Mouse (Mus musculus) liver, embryonic 11.5 days (tissue): Measurements from ENCODE around the gene Ksr1. TPM values are rescaled to one million over a fixed set of nuclear protein-coding genes. Genes with fewer than 3 reads are reported as not detected.

Experiments used
- ATAC-seq: fragments of 200-750 bp; cut with Nextera tagmentation; replicated peaks from 2 replicates; pipeline ENCODE4 v1.8.0; 2017; ENCODE audit warnings: moderate number of reproducible peaks, mild to moderate bottlenecking, moderate TSS enrichment, moderate library complexity; ENCODE audit not compliant: low FRiP score
- DNase-seq: peaks from one replicate; pipeline ENCODE4 v3.0.0-alpha.2; 2017; ENCODE audit warnings: low spot score
- H3K27ac ChIP-seq: fragments of 300-500 bp; sonication (generic); 2 replicates; pipeline ENCODE4 v1.5.1; 2014; ENCODE audit warnings: mild to moderate bottlenecking, low read depth, low read length, control low read depth
- H3K27me3 ChIP-seq: fragments of 300-500 bp; sonication (generic); replicated peaks from 2 replicates; pipeline ENCODE4 v1.6.1; 2014; ENCODE audit warnings: low read length, mixed read lengths; ENCODE audit not compliant: control insufficient read depth, insufficient read depth
- H3K36me3 ChIP-seq: fragments of 300-500 bp; sonication (generic); 2 replicates; pipeline ENCODE4 v1.6.1; 2014; ENCODE audit warnings: mild to moderate bottlenecking, low read length, moderate library complexity, mixed read lengths; ENCODE audit not compliant: control insufficient read depth, insufficient read depth
- H3K4me1 ChIP-seq: fragments of 300-500 bp; sonication (generic); replicated peaks from 2 replicates; pipeline ENCODE4 v1.6.1; 2014; ENCODE audit warnings: low read length, mixed read lengths; ENCODE audit not compliant: control insufficient read depth, insufficient read depth
- H3K4me2 ChIP-seq: fragments of 300-500 bp; sonication (generic); 2 replicates; pipeline ENCODE4 v1.6.1; 2014; ENCODE audit warnings: mild to moderate bottlenecking, control low read depth, moderate library complexity
- H3K4me3 ChIP-seq: fragments of 300-500 bp; sonication (generic); 2 replicates; pipeline ENCODE4 v1.5.1; 2014; ENCODE audit warnings: low read depth, low read length, control low read depth
- H3K9ac ChIP-seq: fragments of 300-500 bp; sonication (generic); 2 replicates; pipeline ENCODE4 v1.6.1; 2014; ENCODE audit warnings: low read depth, low read length, control low read depth
- H3K9me3 ChIP-seq: fragments of 300-500 bp; sonication (generic); 2 replicates; pipeline ENCODE4 v1.6.1; 2016; ENCODE audit warnings: low read length, inconsistent platforms, mixed read lengths; ENCODE audit not compliant: control insufficient read depth
- WGBS: fragments of 180-500 bp; shearing (Covaris S2); extraction: QIAGEN DNeasy Blood & Tissue Kit; methylation state at CpG from one replicate; pipeline ENCODE4 v1.1.7; 2014; 5-methylcytosine and 5-hydroxymethylcytosine counted together
- polyA plus RNA-seq: library from polyadenylated mRNA; unstranded; fragments of >200 nt; fragmentation: Nextera tagmentation; extraction: Ambion mirVana; gene quantifications from 2 replicates; pipeline ENCODE4 v1.2.1, GENCODE M21; 2014

Ksr1 gene
- polyA plus RNA-seq, 1 experiment from 2014 or later: 5.0 TPM

DNA sequence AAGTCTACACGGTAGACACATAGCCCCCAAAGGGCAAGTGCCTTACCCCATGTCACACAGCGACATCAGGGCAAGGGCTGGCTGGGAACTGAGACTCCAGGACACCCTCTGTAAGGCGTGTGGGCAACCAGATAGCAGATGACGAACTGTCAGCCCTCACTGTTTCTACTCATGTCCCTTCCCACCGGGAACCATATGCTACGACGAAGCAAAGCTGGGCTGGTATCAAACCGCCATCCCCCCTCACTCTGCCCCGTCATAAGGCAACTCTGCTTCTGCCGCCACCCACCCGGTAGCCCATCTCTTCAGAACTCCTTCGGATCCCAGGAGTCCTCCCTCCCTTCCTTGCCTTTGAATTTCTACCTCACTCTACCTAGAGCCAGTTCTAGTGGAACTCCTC is 108.7 kb downstream of the Ksr1 start:
- Histone ChIP-seq H3K36me3 (peaks cover 7% of the 10 kb centered on the region; the same call in 1 of the 2 replicates), H3K27me3 (no peaks in the 10 kb centered on the region), H3K9me3 (no peaks in the 10 kb centered on the region), H3K27ac (no peak overlapping the region), H3K9ac (no peak overlapping the region), H3K4me2 (no peak overlapping the region), H3K4me3 (no peak overlapping the region), H3K4me1 (peaks cover 5% of the 10 kb centered on the region)
- ATAC-seq (peak; percentile 29; the same call in 1 of the 2 replicates), DNase-seq (no peak)
- WGBS: 61% methylated on average over 12 of the region's 12 CpGs

DNA sequence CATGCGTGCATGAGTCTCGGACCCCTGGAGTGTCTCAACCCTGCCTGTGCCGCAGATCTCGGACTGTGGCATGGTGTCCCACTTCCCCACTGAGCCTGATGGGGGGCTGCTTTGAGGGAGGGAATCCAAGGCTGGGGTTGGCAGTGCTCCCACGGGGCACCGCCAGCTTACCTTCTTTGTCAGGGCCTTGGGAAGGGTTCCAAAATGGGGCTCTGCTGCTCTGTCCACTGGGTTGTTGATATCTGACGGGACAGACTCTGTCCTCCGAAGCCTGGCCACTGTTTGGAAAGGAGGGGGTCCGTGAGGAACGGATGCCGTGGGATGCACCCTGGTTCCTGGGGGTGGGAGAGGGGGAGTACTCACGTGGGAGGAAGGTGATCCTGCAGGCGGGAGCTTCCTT is 109.9 kb downstream of the Ksr1 start:
- no peaks in the 10 kb centered on the region for H3K9me3 ChIP-seq
- WGBS: 88% methylated on average over 13 of the region's 13 CpGs
- no peak overlapping the region for H3K4me3 ChIP-seq
- no peak overlapping the region for H3K4me2 ChIP-seq
- peaks cover 5% of the 10 kb centered on the region for H3K4me1 ChIP-seq
- H3K9ac ChIP-seq: no peak overlapping the region
- DNase-seq: no peak
- H3K27me3 ChIP-seq: no peaks in the 10 kb centered on the region
- ATAC-seq: no peak
- no peak overlapping the region for H3K27ac ChIP-seq
- H3K36me3 ChIP-seq: 0 out of 2 replicates have a peak, but pooled peaks cover 7% of the 10 kb centered on the region

DNA sequence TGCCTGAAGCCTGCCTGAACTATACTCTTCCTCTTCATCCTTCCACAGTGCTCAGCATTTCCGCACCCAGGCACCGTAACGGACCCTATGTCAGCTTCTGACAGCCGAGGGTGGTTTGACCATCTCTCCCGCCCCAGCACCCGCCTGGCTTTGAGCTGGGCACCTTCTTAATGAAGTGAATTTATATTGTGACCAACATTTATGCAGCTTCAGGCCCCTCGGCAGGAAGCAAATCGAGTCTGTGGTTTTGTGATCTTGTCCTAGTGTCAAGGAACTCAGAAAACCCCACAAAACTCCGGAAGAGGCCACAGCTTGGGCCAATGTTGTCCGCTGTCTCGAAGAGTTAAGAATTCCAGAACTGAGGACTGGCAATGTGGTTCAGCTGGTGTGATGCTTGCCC is 112.6 kb downstream of the Ksr1 start:
- H3K4me2 ChIP-seq: no peak overlapping the region
- H3K4me1 ChIP-seq: peaks cover 8% of the 10 kb centered on the region
- no peak for DNase-seq
- no peaks in the 10 kb centered on the region for H3K27me3 ChIP-seq
- no peak overlapping the region for H3K9ac ChIP-seq
- WGBS: 46% methylated on average over 11 of the region's 11 CpGs
- H3K9me3 ChIP-seq: no peaks in the 10 kb centered on the region
- H3K36me3 ChIP-seq: no peaks in the 10 kb centered on the region; the same call in 1 of the 2 replicates
- no peak for ATAC-seq
- no peak overlapping the region for H3K27ac ChIP-seq
- no peak overlapping the region for H3K4me3 ChIP-seq

DNA sequence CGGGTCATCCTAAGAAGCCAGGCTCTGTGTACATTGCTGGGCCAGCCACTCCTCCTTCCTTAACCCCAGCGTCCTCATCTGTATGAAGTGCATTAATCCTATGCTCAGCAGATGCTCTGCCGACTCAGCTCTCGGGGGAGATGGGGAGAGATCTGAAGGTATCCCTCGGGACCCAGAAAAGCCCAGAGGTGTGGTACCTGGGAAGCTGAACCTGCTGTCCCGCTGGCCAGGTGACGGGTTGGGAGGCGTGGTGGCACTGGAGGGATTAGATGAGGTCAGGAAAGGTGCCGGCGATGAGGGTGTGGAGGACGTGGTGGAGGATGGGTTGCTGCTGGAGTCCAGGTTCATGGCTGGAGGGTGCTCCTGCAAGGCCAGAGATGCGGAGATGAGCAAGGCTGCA is 113.2 kb downstream of the Ksr1 start:
- H3K4me1 ChIP-seq: peaks cover 8% of the 10 kb centered on the region
- no peak for DNase-seq
- H3K9me3 ChIP-seq: no peaks in the 10 kb centered on the region
- 77% methylated on average over 12 of the region's 12 CpGs for WGBS
- H3K4me3 ChIP-seq: no peak overlapping the region
- ATAC-seq: no peak
- no peaks in the 10 kb centered on the region; the same call in 1 of the 2 replicates for H3K36me3 ChIP-seq
- H3K9ac ChIP-seq: no peak overlapping the region
- H3K27ac ChIP-seq: no peak overlapping the region
- no peak overlapping the region for H3K4me2 ChIP-seq
- no peaks in the 10 kb centered on the region for H3K27me3 ChIP-seq

DNA sequence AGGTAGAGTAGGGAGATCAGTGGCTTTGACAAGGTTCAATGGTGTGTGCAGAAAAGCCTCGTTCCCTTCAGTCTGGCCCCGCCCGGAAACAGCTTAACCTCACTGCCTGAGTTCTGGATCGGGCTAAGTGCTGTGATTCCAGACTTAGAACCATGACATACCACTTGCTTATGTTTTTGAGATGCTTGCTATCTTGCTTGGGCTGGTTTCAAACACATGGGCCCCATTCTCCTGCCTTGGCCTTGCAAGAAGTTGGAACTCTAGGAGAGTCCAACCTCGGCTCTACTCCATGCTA is 114.8 kb downstream of the Ksr1 start:
- whole genome bisulfite sequencing: 69% methylated on average over 5 of the region's 5 CpGs
- no peak overlapping the region for H3K4me2 ChIP-seq
- no peaks in the 10 kb centered on the region for H3K27me3 ChIP-seq
- ATAC-seq: no peak
- no peak for DNase-seq
- no peaks in the 10 kb centered on the region; the same call in 1 of the 2 replicates for H3K36me3 ChIP-seq
- H3K9ac ChIP-seq: no peak overlapping the region
- no peaks in the 10 kb centered on the region for H3K9me3 ChIP-seq
- peaks cover 3% of the 10 kb centered on the region for H3K4me1 ChIP-seq
- no peak overlapping the region for H3K4me3 ChIP-seq
- H3K27ac ChIP-seq: no peak overlapping the region

DNA sequence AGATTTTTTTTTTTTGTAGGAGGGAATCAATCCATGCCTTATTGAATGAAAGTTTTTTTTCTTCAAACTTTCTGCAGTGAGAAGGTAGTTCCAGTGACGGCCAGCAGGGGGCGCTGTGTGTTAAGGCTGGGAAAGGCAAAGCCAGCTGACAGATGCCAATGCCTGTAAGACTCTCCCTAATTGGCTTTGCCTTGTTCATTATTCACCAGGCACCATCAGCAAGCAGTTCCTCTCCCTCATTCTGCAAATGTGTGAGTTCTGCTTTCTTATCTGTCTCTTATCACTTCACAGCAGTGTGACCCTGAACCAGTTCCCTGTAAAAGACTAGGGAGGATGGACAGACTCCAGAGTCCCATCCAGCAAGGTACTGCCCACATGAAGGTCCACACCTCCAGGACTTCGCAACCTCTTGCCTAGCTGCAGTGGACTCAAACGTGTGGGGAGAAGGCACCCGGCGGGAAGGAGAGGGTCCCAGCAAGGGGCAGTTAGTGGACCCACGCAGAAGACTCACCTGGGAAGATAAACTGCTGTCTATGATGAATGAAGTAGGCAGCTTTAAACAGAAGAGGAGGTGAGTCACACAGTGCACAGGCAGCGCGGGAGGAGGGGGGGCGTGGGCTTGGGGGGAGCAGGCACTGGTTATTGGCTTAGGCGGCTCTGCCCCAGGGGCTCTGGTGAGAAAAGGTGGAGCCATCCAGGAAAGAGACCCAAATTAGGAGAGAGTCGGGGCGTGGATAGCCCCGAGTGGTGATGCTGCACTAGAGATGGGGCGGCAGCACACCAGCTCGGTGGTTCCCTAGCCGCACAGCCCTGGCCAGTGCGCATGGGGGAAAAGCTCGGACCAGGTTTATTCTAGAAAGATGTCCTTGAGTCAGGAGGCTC is 115.4 kb downstream of the Ksr1 start:
- no peak overlapping the region for H3K4me2 ChIP-seq
- no peak overlapping the region for H3K27ac ChIP-seq
- WGBS: 35% methylated on average over 19 of the region's 19 CpGs
- no peak overlapping the region for H3K9ac ChIP-seq
- no peaks in the 10 kb centered on the region for H3K27me3 ChIP-seq
- H3K4me1 ChIP-seq: peaks cover 3% of the 10 kb centered on the region; the same call in 1 of the 2 replicates
- no peak overlapping the region for H3K4me3 ChIP-seq
- ATAC-seq (no peak), DNase-seq (peak; percentile 81)
- H3K9me3 ChIP-seq: no peaks in the 10 kb centered on the region
- H3K36me3 ChIP-seq: no peaks in the 10 kb centered on the region; the same call in 1 of the 2 replicates

DNA sequence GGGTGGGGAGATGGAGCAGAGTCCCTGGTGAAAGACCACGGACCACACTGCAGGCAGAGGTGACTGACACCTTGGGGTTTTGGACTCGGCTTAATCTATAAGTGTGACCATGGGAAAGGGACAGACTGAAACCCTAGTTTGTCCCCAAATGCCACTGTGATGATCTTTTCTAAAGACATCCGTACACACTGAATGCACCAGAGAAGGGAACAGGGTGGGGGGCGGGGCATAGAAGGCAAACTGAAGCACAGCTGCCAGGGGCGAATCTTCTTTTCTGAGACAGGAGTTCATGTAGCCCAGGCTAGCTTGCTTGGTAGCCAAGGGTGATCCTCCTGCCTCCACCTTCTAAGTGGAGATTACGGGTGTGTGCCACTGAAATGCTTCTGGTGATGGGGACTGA is 122.5 kb downstream of the Ksr1 start:
- peaks cover 6% of the 10 kb centered on the region; the same call in 1 of the 2 replicates for H3K36me3 ChIP-seq
- H3K4me1 ChIP-seq: peaks cover 10% of the 10 kb centered on the region
- H3K4me3 ChIP-seq: 0 out of 2 replicates have a peak overlapping the region, but pooled peaks have one; percentile 6
- H3K27ac ChIP-seq: no peak overlapping the region
- DNase-seq: no peak
- H3K27me3 ChIP-seq: no peaks in the 10 kb centered on the region
- H3K9ac ChIP-seq: no peak overlapping the region
- no peak for ATAC-seq
- H3K9me3 ChIP-seq: no peaks in the 10 kb centered on the region
- WGBS: 43% methylated on average over 6 of the region's 6 CpGs
- peak overlapping the region; percentile 47 for H3K4me2 ChIP-seq

DNA sequence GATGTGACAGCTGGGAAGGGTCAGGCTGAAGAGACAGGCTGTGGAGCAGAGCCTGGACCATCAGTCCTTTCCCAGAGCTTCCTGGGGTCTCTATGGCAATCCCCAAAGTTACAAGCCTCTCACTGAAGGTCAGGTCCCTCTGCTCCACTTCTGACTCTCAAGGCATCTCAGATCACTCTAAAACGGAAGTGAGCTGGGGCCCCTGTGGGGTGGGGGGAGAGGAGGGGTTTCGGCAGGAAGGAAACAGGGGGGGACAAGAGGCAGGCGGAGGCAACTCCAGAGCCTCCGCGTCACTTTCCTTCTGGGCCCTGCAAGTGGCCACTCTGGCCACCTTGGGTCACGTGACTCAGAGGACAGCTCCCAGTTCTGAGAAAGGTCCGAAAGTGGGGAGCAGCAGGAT is 122.9 kb downstream of the Ksr1 start:
- 26% methylated on average over 7 of the region's 7 CpGs for WGBS

DNA sequence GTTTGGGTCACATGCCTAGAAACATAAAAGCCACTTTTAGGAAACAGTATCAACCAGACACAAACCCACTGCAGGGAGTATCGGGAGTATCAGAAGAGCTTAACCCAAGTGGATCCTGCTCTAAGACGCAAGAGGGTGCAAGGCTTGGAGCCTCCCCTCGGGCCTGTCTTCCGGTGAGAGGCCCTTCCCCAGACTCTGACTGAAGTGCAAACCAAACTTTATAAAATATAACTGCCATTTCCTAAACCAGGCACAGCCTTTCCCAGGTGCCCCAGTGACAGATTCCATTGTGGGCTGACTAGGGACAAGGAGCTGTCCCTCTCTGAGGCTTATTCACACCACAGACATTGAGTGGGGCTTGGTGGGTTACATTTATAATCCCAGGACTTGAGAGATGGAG is 123.4 kb downstream of the Ksr1 start:
- peaks cover 6% of the 10 kb centered on the region; the same call in 1 of the 2 replicates for H3K36me3 ChIP-seq
- H3K9ac ChIP-seq: no peak overlapping the region
- 41% methylated on average over 4 of the region's 4 CpGs for WGBS
- H3K4me3 ChIP-seq: no peak overlapping the region
- no peak for DNase-seq
- H3K27ac ChIP-seq: peak overlapping the region; percentile 64
- H3K4me2 ChIP-seq: peak overlapping the region; percentile 47
- peaks cover 10% of the 10 kb centered on the region for H3K4me1 ChIP-seq
- no peaks in the 10 kb centered on the region for H3K27me3 ChIP-seq
- no peaks in the 10 kb centered on the region for H3K9me3 ChIP-seq
- no peak for ATAC-seq

More for the DNA sequence above, 122.9 kb downstream of the Ksr1 start:
- Histone ChIP-seq H3K4me1 (peaks cover 10% of the 10 kb centered on the region), H3K9me3 (no peaks in the 10 kb centered on the region), H3K4me2 (peak overlapping the region; percentile 47), H3K36me3 (peaks cover 6% of the 10 kb centered on the region; the same call in 1 of the 2 replicates), H3K9ac (no peak overlapping the region), H3K4me3 (peak overlapping the region; percentile 6; the same call in 1 of the 2 replicates), H3K27ac (peak overlapping the region; percentile 64), H3K27me3 (no peaks in the 10 kb centered on the region)
- DNase-seq (peak; percentile 64), ATAC-seq (0 out of 2 replicates have a peak, but pooled peaks have one; percentile 40)
